Mouse (Mus musculus): Measurements from ENCODE around the gene Slc7a7.

Slc7a7 gene

DNA sequence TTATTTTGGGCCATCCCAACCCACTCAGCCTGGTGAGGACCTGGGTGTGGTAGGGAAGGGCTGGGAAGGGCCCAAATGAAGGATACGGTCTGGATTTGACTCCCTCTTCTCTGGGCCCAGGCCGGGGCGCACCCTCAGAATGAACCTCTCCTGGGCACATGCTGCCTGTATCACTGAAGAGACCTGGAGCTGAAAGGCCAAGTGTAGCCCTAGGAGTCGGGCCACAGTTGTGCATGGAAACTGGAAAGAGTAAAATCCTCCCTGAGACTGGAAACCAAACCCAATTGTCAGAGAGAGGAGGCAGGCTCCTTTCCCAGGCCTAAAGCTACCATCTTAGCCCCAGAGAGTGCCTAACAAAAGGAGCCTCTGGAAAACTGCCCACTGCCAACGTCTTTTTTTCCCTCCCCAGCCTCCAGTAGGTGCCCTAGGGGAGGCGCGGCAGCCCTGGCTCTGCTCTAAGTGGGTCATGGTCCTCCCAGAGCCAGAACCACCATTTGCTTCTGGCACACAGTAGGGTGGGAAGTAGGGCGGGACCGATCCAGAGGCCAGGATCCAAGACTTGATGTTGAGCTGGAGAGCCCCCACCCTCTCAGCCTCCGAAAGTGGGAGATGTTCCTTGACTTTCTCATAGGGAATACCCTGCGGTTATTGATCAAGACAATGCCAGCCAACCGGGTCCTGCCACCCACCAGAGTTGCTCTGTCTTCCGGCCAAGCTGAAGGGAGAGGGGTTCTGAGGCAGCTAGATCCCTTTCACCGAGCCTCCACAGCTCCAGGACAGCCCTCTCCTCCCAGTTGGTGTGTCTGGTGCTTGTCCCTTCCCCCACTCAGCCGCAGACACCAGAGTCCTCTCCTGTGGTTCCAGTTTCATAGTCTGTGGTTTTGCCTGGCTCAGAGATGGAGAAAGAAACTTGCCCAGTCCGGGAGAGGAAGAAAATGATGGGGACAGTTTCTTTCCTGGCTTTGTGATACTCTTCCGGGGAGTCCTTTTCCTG lies 15.6 kb upstream of the Slc7a7 start:
- no peak for DNase-seq (ENCODE audit: low spot score in 2 of 2)

DNA sequence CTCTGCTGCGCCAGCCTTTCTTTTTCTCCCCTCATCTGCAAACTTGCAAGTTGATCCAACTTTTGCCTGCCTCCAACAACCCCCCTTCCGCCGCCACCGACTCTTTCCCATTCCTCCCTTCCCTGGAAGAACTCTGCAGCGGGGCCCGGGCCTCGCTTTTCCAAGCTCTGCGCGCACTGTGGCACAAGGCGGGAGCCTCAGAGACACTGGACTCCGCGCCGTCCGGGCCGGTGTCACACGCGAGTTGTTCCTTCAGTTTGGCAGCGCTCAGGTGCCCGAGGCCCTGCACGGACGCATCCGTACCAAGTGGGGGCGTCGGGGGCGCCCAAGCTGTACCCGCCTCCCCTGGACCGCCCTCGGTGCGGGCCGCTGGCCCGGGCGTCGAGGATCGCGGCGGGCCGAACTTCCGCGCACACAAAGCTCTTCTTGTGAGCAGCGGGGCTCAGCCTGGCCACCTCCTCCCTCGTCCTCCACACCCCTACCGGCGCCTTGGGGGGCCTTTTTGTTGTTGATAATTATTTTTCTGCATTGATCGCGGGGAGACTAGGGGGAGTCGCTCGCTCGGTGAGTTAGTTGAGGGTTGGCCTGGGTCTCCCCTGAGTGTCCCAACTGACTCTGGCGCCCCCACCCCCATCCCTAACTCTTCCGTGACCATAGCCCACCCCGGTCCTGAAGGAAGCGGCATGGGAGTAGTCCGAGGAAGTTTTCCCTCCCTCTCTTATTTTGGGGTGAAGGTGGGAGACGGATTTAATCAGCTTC lies 14.7 kb upstream of the Slc7a7 start:
- DNase-seq (ENCODE audit: low spot score in 2 of 2), result peak in 1 of 2 experiments; percentile 50

- DNase-seq (ENCODE audit: low spot score in 2 of 2), result no peak
Observed at GRCm38 (mm10) chr14:54431334-54432077, 13.9 kb upstream of the Slc7a7 start, which contains the start of gene Mmp14. Gene Mmp14 (plus strand): TSS chr14:54431612.

- DNase-seq (ENCODE audit: low spot score in 2 of 2), result no peak
Observed at GRCm38 (mm10) chr14:54430406-54431145, 13.0 kb upstream of the Slc7a7 start.

DNA sequence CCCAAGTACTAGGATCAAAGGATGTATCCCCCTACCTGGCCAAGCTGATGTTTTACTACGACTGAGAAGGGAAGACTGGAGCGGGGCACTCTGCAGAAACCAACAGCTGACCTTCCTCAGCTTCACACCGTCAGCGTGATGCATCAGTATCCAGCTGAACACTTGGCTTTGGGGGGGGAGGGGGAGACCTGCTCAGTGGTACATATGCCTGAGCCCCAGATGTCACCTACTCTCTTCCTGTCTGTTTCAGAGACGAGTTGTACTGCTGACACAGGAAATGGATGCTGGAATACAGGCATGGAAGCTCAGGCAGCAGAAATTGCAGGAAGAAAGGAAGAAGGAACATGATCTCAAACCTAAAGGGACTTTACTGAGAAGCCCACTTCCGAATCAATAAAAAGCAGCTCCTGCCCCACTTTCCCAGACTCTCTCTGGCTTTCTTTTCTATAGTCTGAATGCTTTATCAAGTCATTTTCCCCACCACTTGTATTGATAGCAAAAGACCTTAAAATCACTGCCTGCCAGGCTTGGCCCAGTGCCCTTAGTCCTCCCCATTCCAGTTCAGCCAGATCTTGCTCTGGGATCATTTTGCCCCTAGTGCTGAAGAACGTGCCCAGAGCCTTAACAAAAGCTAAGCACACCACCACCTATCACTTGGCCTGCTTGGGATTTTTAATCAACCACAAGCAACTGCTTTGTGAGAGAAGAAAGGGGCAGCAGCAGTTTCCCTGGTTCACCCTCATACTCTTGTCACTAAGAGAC lies 11.9 kb upstream of the Slc7a7 start:
- DNase-seq (ENCODE audit: low spot score in 2 of 2), result no peak

DNA sequence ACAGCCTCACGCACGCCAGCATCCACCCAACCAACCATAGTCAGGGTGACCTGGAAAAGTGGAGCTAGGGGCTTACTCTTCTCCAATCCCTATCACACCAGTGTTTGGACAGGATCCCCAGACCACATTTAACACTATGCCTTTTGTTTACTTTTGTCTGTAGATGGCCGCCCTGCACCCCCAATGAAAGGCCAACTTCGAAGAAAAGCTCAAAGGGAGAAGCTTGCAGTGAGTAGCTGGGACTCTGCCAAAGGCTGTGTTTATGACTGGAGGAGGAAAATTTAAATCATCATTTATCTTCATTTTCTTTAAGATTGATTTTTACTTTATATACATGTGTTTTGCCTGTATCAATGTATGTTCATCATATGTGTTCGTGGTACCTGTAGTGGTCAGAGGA lies 10.8 kb upstream of the Slc7a7 start:
- DNase-seq (ENCODE audit: low spot score in 2 of 2), result no peak

- DNase-seq (ENCODE audit: low spot score in 2 of 2), result no peak
Observed at GRCm38 (mm10) chr14:54427696-54428095, 10.1 kb upstream of the Slc7a7 start.

DNA sequence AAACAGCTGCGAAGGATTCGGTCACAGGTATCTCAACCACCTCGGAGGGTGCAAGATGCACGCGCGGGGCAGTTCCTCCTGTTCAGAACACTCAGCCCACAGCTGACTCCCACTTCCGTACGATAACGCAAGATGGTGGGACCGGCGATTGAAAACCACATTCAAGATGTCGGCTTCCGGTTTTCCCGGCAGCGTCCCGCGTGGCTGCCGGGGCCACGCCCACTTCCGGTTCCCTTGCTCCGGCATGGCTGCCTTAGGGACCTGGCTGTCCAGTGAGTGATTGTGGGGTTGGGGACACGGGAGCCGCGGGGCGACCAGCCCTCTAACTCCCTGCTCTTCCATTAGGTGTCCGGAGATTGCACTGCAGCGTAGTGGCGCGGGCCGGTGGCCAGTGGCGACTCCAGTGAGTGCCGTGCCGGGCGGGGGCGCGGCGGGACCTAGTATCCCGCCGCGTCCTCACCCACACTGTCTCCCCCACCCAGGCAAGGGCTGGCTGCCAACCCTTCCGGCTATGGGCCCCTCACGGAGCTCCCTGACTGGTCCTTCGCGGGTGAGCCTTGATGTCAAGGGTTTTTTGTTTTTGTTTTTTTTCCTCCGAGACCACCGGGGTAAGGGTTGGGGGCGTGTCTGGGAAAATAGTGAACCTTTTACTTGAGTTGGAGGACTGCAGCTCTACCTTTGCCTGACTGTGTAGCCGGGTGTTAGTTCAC lies 9.3 kb upstream of the Slc7a7 start, which contains the start of gene Mrpl52:
TSS of gene Mrpl52 (plus strand) at position 221 of the 710 bp plus-strand sequence.
- peak; percentile 74 to 79 for DNase-seq (ENCODE audit: low spot score in 2 of 2)

- no peak for DNase-seq (ENCODE audit: low spot score in 2 of 2)
Observed at GRCm38 (mm10) chr14:54426003-54426688, 8.6 kb upstream of the Slc7a7 start.

- DNase-seq (ENCODE audit: low spot score in 2 of 2), result no peak
Observed at GRCm38 (mm10) chr14:54425540-54425939, 8.0 kb upstream of the Slc7a7 start.

DNA sequence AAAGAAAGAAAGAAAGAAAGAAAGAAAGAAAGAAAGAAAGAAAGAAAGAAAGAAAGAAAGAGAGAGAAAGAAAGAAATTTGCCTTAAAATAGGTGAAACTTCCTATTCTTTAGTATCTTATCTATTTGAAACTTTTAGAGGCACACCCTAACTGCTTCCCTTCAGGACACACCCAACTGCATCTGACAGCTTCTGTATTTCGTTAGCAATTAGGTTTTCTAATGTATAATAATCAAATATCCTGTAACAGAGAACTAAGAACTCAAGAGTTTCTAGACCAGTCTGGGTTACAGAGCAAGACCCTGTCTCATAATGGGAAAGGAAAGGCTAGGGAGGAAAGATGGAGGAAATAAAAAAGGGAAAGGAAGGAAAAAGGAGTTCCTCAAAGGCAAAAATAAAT lies 7.1 kb upstream of the Slc7a7 start:
- DNase-seq (ENCODE audit: low spot score in 2 of 2), result no peak

DNA sequence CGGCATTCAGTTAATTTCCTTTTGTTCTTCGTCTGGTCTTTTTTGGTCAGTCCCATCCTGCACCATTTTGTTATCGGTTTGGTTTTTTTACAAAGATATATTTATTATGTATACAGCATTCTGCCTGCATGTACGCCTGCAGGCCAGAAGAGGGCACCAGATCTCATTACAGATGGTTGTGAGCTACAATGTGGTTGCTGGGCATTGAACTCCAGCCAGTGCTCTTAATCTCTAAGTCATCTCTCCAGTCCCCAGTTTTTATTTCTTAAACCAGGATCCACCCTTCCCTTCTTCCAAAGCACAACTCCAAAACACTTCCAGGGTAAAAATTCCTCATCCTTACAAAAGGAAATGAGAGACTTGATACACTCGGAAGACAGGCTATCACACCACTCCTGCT lies 5.8 kb upstream of the Slc7a7 start:
- no peak for DNase-seq (ENCODE audit: low spot score in 2 of 2)

- DNase-seq (ENCODE audit: low spot score in 2 of 2), result no peak
Observed at GRCm38 (mm10) chr14:54421014-54421413, 3.4 kb upstream of the Slc7a7 start.

DNA sequence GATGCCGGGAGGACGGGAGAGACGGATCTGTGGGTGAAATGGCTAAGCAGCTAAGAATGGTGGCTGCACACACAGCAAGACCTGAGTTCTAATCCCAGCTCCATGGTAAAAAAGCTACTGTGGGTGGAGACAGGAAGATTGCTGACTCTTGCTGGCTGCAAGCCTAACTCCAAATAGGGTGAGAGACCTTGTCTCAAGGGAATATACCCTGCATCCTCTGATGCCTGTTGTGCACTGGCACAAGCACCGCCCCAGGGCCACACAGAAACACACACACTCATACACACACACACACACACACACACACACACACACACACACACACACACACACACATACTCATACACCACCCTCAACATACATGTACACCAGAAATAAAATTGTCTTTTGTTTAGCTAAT lies 750 bp downstream of the Slc7a7 start:
- DNase-seq (ENCODE audit: low spot score in 2 of 2), result no peak

DNA sequence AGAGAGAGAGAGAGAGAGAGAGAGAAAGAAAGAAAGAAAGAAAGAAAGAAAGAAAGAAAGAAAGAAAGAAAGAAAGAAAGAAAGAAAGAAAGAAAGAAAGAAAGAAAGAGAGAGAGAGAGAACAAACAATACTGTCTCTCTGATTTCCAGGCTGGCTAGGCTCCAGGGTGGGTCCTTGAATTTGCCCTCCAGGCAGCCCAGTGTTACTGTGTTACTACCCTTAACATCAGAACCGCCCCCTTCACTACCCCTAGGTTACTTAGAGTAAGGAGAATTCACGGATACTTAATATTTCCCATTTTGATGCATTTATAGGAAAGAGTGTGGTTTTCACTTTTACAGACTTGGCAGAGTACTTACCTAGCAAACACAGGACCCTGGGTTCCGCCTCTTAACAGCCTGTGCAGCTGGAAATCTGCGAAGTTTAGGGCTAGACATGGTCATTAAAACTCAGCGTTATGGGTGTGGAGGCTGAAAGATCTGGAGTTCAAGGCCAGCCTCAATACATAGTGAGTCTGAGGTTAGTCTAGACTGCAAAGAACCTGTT lies 1.3 kb downstream of the Slc7a7 start:
- DNase-seq (ENCODE audit: low spot score in 2 of 2), result no peak

- no peak for DNase-seq (ENCODE audit: low spot score in 2 of 2)
Observed at GRCm38 (mm10) chr14:54415241-54416020, 2.1 kb downstream of the Slc7a7 start.

GRCm38 (mm10) chr14:54413877-54414700 lies 3.5 kb downstream of the Slc7a7 start:
- no peak for DNase-seq (ENCODE audit: low spot score in 2 of 2)
